Comparison of ENCODE assay signal across 9 mouse cellular contexts in the genomic region with DNA sequence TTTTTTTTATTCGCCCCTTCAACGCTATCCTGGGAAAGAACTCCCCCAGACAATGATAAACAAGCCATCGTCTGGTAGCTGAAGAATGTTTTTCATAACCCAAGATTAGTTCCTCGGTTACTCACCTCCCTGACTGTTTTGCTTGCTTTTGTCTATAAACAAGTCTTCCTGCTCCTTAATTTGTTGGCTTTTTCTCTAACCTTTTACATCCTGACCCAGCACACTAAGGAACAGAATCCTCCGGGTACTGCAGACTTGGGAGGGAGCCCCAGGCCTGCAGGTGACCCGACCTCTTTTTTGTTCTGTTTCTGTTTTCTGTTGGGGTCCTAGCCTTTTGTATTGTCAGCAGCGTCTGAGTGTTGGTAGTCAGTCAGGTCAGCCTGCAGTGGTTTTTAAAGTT. TPM values are rescaled to one million over a fixed set of nuclear protein-coding genes. Genes with fewer than 3 reads are reported as not detected.
DNase-seq lines count a peak whose midpoint lies in the region; ATAC-seq and TF ChIP-seq lines count a peak whose summit lies in the region.
"Had no signal": no experiment of that assay in that cellular context is flagged by ENCODE, and none has a peak within 500 bp of the region (broad histone marks: within the 10 kb centered on the region; RNA-seq: fewer than 3 reads in every experiment).

No protein-coding gene starts in this region.

- DNase-seq in kidney, adult 8-10 months = no peak
- DNase-seq in intestine, embryonic 14.5 days (ENCODE audit: low spot score) = no peak
- no peak for DNase-seq in midbrain, postnatal 0 days (ENCODE audit: low spot score)
- DNase-seq in frontal cortex, postnatal 36 days (ENCODE audit: low spot score in 2 of 2) = no peak
- no peak for DNase-seq in gastrocnemius, adult 18-20 months (ENCODE audit: low spot score)
- no peak for DNase-seq in kidney, postnatal 25 days
- DNase-seq: kidney, adult 9 months had no signal

- no peak for ATAC-seq in kidney, embryonic 15.5 days (replicated peaks; ENCODE audit: low FRiP score)
- ATAC-seq in embryonic facial prominence, embryonic 13.5 days (ENCODE audit: insufficient number of reproducible peaks, insufficient read depth, low FRiP score, low TSS enrichment, low read depth) = no peak
- no peak for ATAC-seq in intestine, embryonic 14.5 days (replicated peaks; ENCODE audit: low FRiP score, low TSS enrichment, low read depth)
- ATAC-seq in midbrain, postnatal 0 days (ENCODE audit: low FRiP score) = no peak

- peak overlapping the region; percentile 85 for H3K4me3 ChIP-seq in kidney, embryonic 15.5 days (replicated peaks)
- H3K4me3 ChIP-seq in embryonic facial prominence, embryonic 13.5 days = peak overlapping the region; percentile 30
- peak overlapping the region; percentile 86 for H3K4me3 ChIP-seq in intestine, embryonic 14.5 days (ENCODE audit: low read depth, low read length)
- peak overlapping the region; percentile 10; the same call in 1 of the 2 replicates for H3K4me3 ChIP-seq in midbrain, postnatal 0 days (ENCODE audit: low read depth, low read length)

- peak overlapping the region; percentile 2; the same call in 1 of the 2 replicates for H3K9ac ChIP-seq in kidney, embryonic 15.5 days
- peak overlapping the region; percentile 66; the same call in 1 of the 2 replicates for H3K9ac ChIP-seq in embryonic facial prominence, embryonic 13.5 days
- 0 out of 2 replicates have a peak overlapping the region, but pooled peaks have one; percentile 4 for H3K9ac ChIP-seq in intestine, embryonic 14.5 days (ENCODE audit: low read length)
- H3K9ac ChIP-seq in midbrain, postnatal 0 days (replicated peaks; ENCODE audit: low read length, poor library complexity, severe bottlenecking) = 0 out of 2 replicates have a peak overlapping the region, but pooled peaks have one; percentile 24

- 21% methylated on average over 7 of the region's 7 CpGs for whole genome bisulfite sequencing in kidney, embryonic 15.5 days
- 23% methylated on average over 7 of the region's 7 CpGs for WGBS in embryonic facial prominence, embryonic 13.5 days
- WGBS in intestine, embryonic 14.5 days = 16% methylated on average over 7 of the region's 7 CpGs
- WGBS in midbrain, postnatal 0 days = 33% methylated on average over 7 of the region's 7 CpGs

- peaks cover 74% of the 10 kb centered on the region for H3K4me1 ChIP-seq in kidney, embryonic 15.5 days
- H3K4me1 ChIP-seq in embryonic facial prominence, embryonic 13.5 days = peaks cover 72% of the 10 kb centered on the region
- H3K4me1 ChIP-seq in intestine, embryonic 14.5 days (replicated peaks; ENCODE audit: control insufficient read depth, insufficient read depth, low read length) = peaks cover 68% of the 10 kb centered on the region
- peaks cover 17% of the 10 kb centered on the region for H3K4me1 ChIP-seq in midbrain, postnatal 0 days (ENCODE audit: insufficient read depth, low read length)

- TF ChIP-seq CTCF in midbrain, postnatal 0 days (IDR thresholded peaks at IDR 0.05) = no peak

- H3K36me3 ChIP-seq in kidney, embryonic 15.5 days = peaks cover 3% of the 10 kb centered on the region; the same call in 1 of the 2 replicates
- no peaks in the 10 kb centered on the region for H3K36me3 ChIP-seq in embryonic facial prominence, embryonic 13.5 days
- no peaks in the 10 kb centered on the region for H3K36me3 ChIP-seq in intestine, embryonic 14.5 days (ENCODE audit: control insufficient read depth, insufficient read depth, low read length)
- H3K36me3 ChIP-seq in midbrain, postnatal 0 days (ENCODE audit: insufficient read depth, low read length) = no peaks in the 10 kb centered on the region

- H3K9me3 ChIP-seq in kidney, embryonic 15.5 days (replicated peaks) = no peaks in the 10 kb centered on the region
- no peaks in the 10 kb centered on the region for H3K9me3 ChIP-seq in embryonic facial prominence, embryonic 13.5 days
- no peaks in the 10 kb centered on the region for H3K9me3 ChIP-seq in intestine, embryonic 14.5 days (ENCODE audit: control insufficient read depth, low read length)
- no peaks in the 10 kb centered on the region for H3K9me3 ChIP-seq in midbrain, postnatal 0 days (ENCODE audit: low read length)

- H3K27ac ChIP-seq in kidney, embryonic 15.5 days = peak overlapping the region; percentile 62; the same call in 1 of the 2 replicates
- H3K27ac ChIP-seq in embryonic facial prominence, embryonic 13.5 days = 0 out of 2 replicates have a peak overlapping the region, but pooled peaks have one; percentile 2
- no peak overlapping the region for H3K27ac ChIP-seq in intestine, embryonic 14.5 days (ENCODE audit: low read depth)
- no peak overlapping the region for H3K27ac ChIP-seq in midbrain, postnatal 0 days (ENCODE audit: low read depth, low read length)

- H3K4me2 ChIP-seq in kidney, embryonic 15.5 days = peak overlapping the region; percentile 79
- peak overlapping the region; percentile 69 for H3K4me2 ChIP-seq in embryonic facial prominence, embryonic 13.5 days
- peak overlapping the region; percentile 79 for H3K4me2 ChIP-seq in intestine, embryonic 14.5 days (ENCODE audit: low read length)
- peak overlapping the region; percentile 64 for H3K4me2 ChIP-seq in midbrain, postnatal 0 days (ENCODE audit: low read depth, low read length, poor library complexity, severe bottlenecking)

- no peaks in the 10 kb centered on the region for H3K27me3 ChIP-seq in kidney, embryonic 15.5 days
- no peaks in the 10 kb centered on the region for H3K27me3 ChIP-seq in embryonic facial prominence, embryonic 13.5 days
- no peaks in the 10 kb centered on the region for H3K27me3 ChIP-seq in intestine, embryonic 14.5 days (replicated peaks; ENCODE audit: control insufficient read depth, insufficient read depth, low read length)
- no peaks in the 10 kb centered on the region for H3K27me3 ChIP-seq in midbrain, postnatal 0 days (ENCODE audit: insufficient read depth, low read length)

RNA-seq across cellular contexts. Expression of a gene that starts 2.6 kb away (rescaled TPM):
- 12.6 and 14.1 TPM in 2 replicates for polyA plus RNA-seq in kidney, embryonic 15.5 days (2015; fragmentation: Nextera tagmentation; extraction: Ambion mirVana)
- polyA plus RNA-seq in embryonic facial prominence, embryonic 13.5 days (2015; fragmentation: Nextera tagmentation; extraction: Ambion mirVana) = 15.2 and 16.6 TPM in 2 replicates
- 16.4 and 18.2 TPM in 2 replicates for polyA plus RNA-seq in intestine, embryonic 14.5 days (2014; fragmentation: Nextera tagmentation; extraction: Ambion mirVana)
- total RNA-seq in midbrain, postnatal 0 days (2014; rRNA removed) = 19.9 and 22.4 TPM in 2 replicates
- polyA plus RNA-seq in midbrain, postnatal 0 days (2015; fragmentation: Nextera tagmentation; extraction: Ambion mirVana) = 10.7 and 11.0 TPM in 2 replicates
- total RNA-seq in gastrocnemius, adult 18-20 months (2021) = 1 to 10 TPM; 8.8 to 9.7 TPM

RNA-seq across cellular contexts. Expression of a gene that starts 48.4 kb away (rescaled TPM):
- 35.2 and 35.8 TPM in 2 replicates for polyA plus RNA-seq in kidney, embryonic 15.5 days (2015; fragmentation: Nextera tagmentation; extraction: Ambion mirVana)
- 33.3 and 36.0 TPM in 2 replicates for polyA plus RNA-seq in embryonic facial prominence, embryonic 13.5 days (2015; fragmentation: Nextera tagmentation; extraction: Ambion mirVana)
- polyA plus RNA-seq in intestine, embryonic 14.5 days (2014; fragmentation: Nextera tagmentation; extraction: Ambion mirVana) = 28.3 and 30.2 TPM in 2 replicates
- 81.2 and 104 TPM in 2 replicates for total RNA-seq in midbrain, postnatal 0 days (2014; rRNA removed)
- 50.7 and 53.2 TPM in 2 replicates for polyA plus RNA-seq in midbrain, postnatal 0 days (2015; fragmentation: Nextera tagmentation; extraction: Ambion mirVana)
- total RNA-seq in gastrocnemius, adult 18-20 months (2021) = 10 to 100 TPM; 36.0 to 65.7 TPM

Comparison
In these comparisons a context has a peak if more than half of its experiments do, and no peak if none do; other contexts are left out.
1. H3K27ac ChIP-seq: peak in kidney, embryonic 15.5 days (single experiment) and embryonic facial prominence, embryonic 13.5 days (single experiment); none in intestine, embryonic 14.5 days (single experiment) and midbrain, postnatal 0 days (single experiment).
2. H3K4me3 ChIP-seq: peak in every context shown above with its lines; median percentile 86 in intestine, embryonic 14.5 days; 85 in kidney, embryonic 15.5 days; 30 in embryonic facial prominence, embryonic 13.5 days; 10 in midbrain, postnatal 0 days.
3. H3K9ac ChIP-seq: peak in every context shown above with its lines; median percentile 66 in embryonic facial prominence, embryonic 13.5 days; 24 in midbrain, postnatal 0 days; 4 in intestine, embryonic 14.5 days; 2 in kidney, embryonic 15.5 days.
4. Peak in every context shown above with its lines, with median percentiles within 50 percentile points of each other: H3K4me2 ChIP-seq.